Mouse (Mus musculus): ENCODE data around the gene Bola2.

- TF ChIP-seq CTCF (IDR thresholded peaks at IDR 0.05; ENCODE audit: insufficient read depth, low read depth, low read length) (no peak), POLR2A (IDR thresholded peaks at IDR 0.05; ENCODE audit: insufficient read depth, low read depth, low read length) (no peak)
Measured at GRCm38 (mm10) chr7:126746798-126747197, 51.6 kb downstream of the Bola2 start.

Data from olfactory bulb, adult 2 months (tissue).